Mouse (Mus musculus): Measurements from ENCODE around the gene Afap1.

Gene Afap1

GRCm38 (mm10) chr5:36040398-36041235 lies 147.5 kb downstream of the Afap1 start:
- DNase-seq (ENCODE audit: low read depth, low spot score), result peak; percentile 20

DNA sequence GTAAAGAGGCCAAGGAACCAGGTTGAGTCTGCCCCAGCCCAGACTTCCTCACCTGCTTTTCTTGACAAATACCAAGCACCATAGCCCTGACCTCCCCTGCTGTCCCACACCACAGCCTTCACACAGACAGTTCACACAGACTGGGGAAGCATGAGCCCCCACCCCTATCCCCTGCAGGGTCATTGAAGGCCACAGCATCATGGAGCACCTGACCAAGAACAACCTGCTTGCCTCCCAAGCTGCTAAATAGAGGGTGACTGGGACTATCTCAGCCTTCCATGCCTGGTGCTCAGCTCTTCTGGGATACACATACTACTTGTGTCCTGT lies 148.1 kb downstream of the Afap1 start:
- DNase-seq (ENCODE audit: low read depth, low spot score), result no peak

DNA sequence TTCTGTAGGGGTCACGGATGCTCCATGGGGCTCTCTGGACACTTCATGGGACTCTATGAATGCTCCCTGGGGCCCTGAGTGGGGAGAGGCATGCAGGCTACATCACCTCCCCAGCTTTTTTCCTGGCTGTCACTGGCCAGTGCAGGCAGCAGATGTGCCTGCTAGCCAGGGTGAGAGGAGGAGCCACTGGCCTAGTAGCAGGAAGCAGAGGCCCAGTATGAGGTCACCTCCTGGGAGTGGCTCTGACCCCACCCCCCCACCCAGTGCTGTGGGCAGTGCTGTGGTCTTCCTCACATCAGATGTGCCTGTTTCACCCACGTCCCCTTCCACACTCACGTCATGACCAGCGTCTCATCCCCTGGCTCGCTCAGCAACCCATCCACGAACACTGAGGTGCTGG lies 148.6 kb downstream of the Afap1 start:
- DNase-seq (ENCODE audit: low read depth, low spot score), result no peak

GRCm38 (mm10) chr5:36043154-36043553 lies 150.0 kb downstream of the Afap1 start:
- DNase-seq (ENCODE audit: low read depth, low spot score), result no peak

Data from brain, embryonic 18.5 days (tissue).